Mouse (Mus musculus): ENCODE results near the gene Ipo11. TPM values are rescaled to one million over a fixed set of nuclear protein-coding genes. Genes with fewer than 3 reads are reported as not detected.

Gene Ipo11
- total RNA-seq, 1 experiment from 2014 or later = 74.4 TPM

GRCm38 (mm10) chr13:106823121-106823874 lies 113.5 kb downstream of the Ipo11 start:
- no peak for ATAC-seq (replicated peaks; ENCODE audit: low read depth, poor library complexity, severe bottlenecking)

- no peak for ATAC-seq (replicated peaks; ENCODE audit: low read depth, poor library complexity, severe bottlenecking)
These were observed 116.6 kb downstream of the Ipo11 start for GRCm38 (mm10) chr13:106820149-106820548.

- ATAC-seq (replicated peaks; ENCODE audit: low read depth, poor library complexity, severe bottlenecking) = no peak
These were observed 117.0 kb downstream of the Ipo11 start for GRCm38 (mm10) chr13:106819749-106820148.

GRCm38 (mm10) chr13:106817066-106817465 lies 119.7 kb downstream of the Ipo11 start:
- ATAC-seq (replicated peaks; ENCODE audit: low read depth, poor library complexity, severe bottlenecking) = no peak

GRCm38 (mm10) chr13:106813519-106813918 lies 123.2 kb downstream of the Ipo11 start:
- peak; percentile 57 for ATAC-seq (replicated peaks; ENCODE audit: low read depth, poor library complexity, severe bottlenecking)

GRCm38 (mm10) chr13:106813087-106813486 lies 123.7 kb downstream of the Ipo11 start:
- ATAC-seq (replicated peaks; ENCODE audit: low read depth, poor library complexity, severe bottlenecking) = peak; percentile 88

GRCm38 (mm10) chr13:106810156-106810555 lies 126.6 kb downstream of the Ipo11 start:
- ATAC-seq (replicated peaks; ENCODE audit: low read depth, poor library complexity, severe bottlenecking) = no peak

GRCm38 (mm10) chr13:106808821-106809220 lies 127.9 kb downstream of the Ipo11 start:
- no peak for ATAC-seq (replicated peaks; ENCODE audit: low read depth, poor library complexity, severe bottlenecking)

- no peak for ATAC-seq (replicated peaks; ENCODE audit: low read depth, poor library complexity, severe bottlenecking)
These were observed 128.4 kb downstream of the Ipo11 start for GRCm38 (mm10) chr13:106808315-106808714.

- no peak for ATAC-seq (replicated peaks; ENCODE audit: low read depth, poor library complexity, severe bottlenecking)
These were observed 129.5 kb downstream of the Ipo11 start for GRCm38 (mm10) chr13:106807303-106807702.

GRCm38 (mm10) chr13:106805146-106805545 lies 131.6 kb downstream of the Ipo11 start:
- no peak for ATAC-seq (replicated peaks; ENCODE audit: low read depth, poor library complexity, severe bottlenecking)

- ATAC-seq (replicated peaks; ENCODE audit: low read depth, poor library complexity, severe bottlenecking) = no peak
These were observed 138.7 kb downstream of the Ipo11 start for GRCm38 (mm10) chr13:106798026-106798425.

GRCm38 (mm10) chr13:106788817-106789216 lies 147.9 kb downstream of the Ipo11 start:
- ATAC-seq (replicated peaks; ENCODE audit: low read depth, poor library complexity, severe bottlenecking) = no peak

- ATAC-seq (replicated peaks; ENCODE audit: low read depth, poor library complexity, severe bottlenecking) = no peak
These were observed 168.0 kb downstream of the Ipo11 start for GRCm38 (mm10) chr13:106768807-106769206.

- ATAC-seq (replicated peaks; ENCODE audit: low read depth, poor library complexity, severe bottlenecking) = no peak
These were observed 174.1 kb downstream of the Ipo11 start for GRCm38 (mm10) chr13:106762611-106763010.

- ATAC-seq (replicated peaks; ENCODE audit: low read depth, poor library complexity, severe bottlenecking) = peak; percentile 22; the same call in 1 of the 2 replicates
These were observed 175.1 kb downstream of the Ipo11 start for GRCm38 (mm10) chr13:106761661-106762060.

GRCm38 (mm10) chr13:106760232-106760875 lies 176.4 kb downstream of the Ipo11 start:
- peak; percentile 92 for ATAC-seq (replicated peaks; ENCODE audit: low read depth, poor library complexity, severe bottlenecking)

- no peak for ATAC-seq (replicated peaks; ENCODE audit: low read depth, poor library complexity, severe bottlenecking)
These were observed 180.9 kb downstream of the Ipo11 start for GRCm38 (mm10) chr13:106755892-106756291.

- ATAC-seq (replicated peaks; ENCODE audit: low read depth, poor library complexity, severe bottlenecking) = no peak
These were observed 182.5 kb downstream of the Ipo11 start for GRCm38 (mm10) chr13:106754216-106754615.

GRCm38 (mm10) chr13:106751951-106752350 lies 184.8 kb downstream of the Ipo11 start:
- ATAC-seq (replicated peaks; ENCODE audit: low read depth, poor library complexity, severe bottlenecking) = no peak

GRCm38 (mm10) chr13:106746823-106747222 lies 189.9 kb downstream of the Ipo11 start:
- ATAC-seq (replicated peaks; ENCODE audit: low read depth, poor library complexity, severe bottlenecking) = no peak

Measured in common myeloid progenitor, adult 5-6 weeks (primary cell).